Mouse (Mus musculus) lung, postnatal 0 days (tissue): Measurements from ENCODE around the gene Lats1. TPM values are rescaled to one million over a fixed set of nuclear protein-coding genes. Genes with fewer than 3 reads are reported as not detected.

Source experiments
- ATAC-seq: fragments of 200-750 bp; cut with Nextera tagmentation; 2 replicates; pipeline ENCODE4 v1.8.0; 2017; ENCODE audit warnings: moderate library complexity
- DNase-seq: peaks from one replicate; pipeline ENCODE4 v3.0.0-alpha.2; 2016; ENCODE audit warnings: low spot score
- H3K27ac ChIP-seq: fragments of 300-500 bp; sonication (generic); 2 replicates; pipeline ENCODE4 v1.5.1; 2014; ENCODE audit warnings: antibody characterized with exemption, mild to moderate bottlenecking, low read length, mixed read lengths
- H3K27me3 ChIP-seq: fragments of 300-500 bp; sonication (generic); replicated peaks from 2 replicates; pipeline ENCODE4 v1.6.1; 2014; ENCODE audit warnings: low read length, mixed read lengths; ENCODE audit not compliant: insufficient read depth
- H3K36me3 ChIP-seq: fragments of 300-500 bp; sonication (generic); 2 replicates; pipeline ENCODE4 v1.6.1; 2014; ENCODE audit warnings: low read length, mixed read lengths; ENCODE audit not compliant: insufficient read depth
- H3K4me1 ChIP-seq: fragments of 300-500 bp; sonication (generic); 2 replicates; pipeline ENCODE4 v1.6.1; 2014; ENCODE audit warnings: antibody characterized with exemption, low read depth, low read length, mixed read lengths; ENCODE audit not compliant: insufficient read depth
- H3K4me2 ChIP-seq: fragments of 300-500 bp; sonication (generic); replicated peaks from 2 replicates; pipeline ENCODE4 v1.6.1; 2014; ENCODE audit warnings: low read depth, mild to moderate bottlenecking, low read length, moderate library complexity, mixed read lengths
- H3K4me3 ChIP-seq: fragments of 300-500 bp; sonication (generic); 2 replicates; pipeline ENCODE4 v1.5.1; 2014; ENCODE audit warnings: low read depth, low read length
- H3K9ac ChIP-seq: fragments of 300-500 bp; sonication (generic); replicated peaks from 2 replicates; pipeline ENCODE4 v1.6.1; 2014; ENCODE audit warnings: low read depth, mild to moderate bottlenecking
- H3K9me3 ChIP-seq: fragments of 300-500 bp; sonication (generic); 2 replicates; pipeline ENCODE4 v1.6.1; 2016; ENCODE audit warnings: low read length, mixed read lengths
- CTCF ChIP-seq: IDR thresholded peaks from 2 replicates; pipeline ENCODE4 v1.5.1; 2016; ENCODE audit warnings: antibody characterized with exemption, mild to moderate bottlenecking
- EP300 ChIP-seq: IDR thresholded peaks from 2 replicates; pipeline ENCODE4 v1.6.1; 2016; ENCODE audit warnings: antibody characterized with exemption, mild to moderate bottlenecking, control low read depth
- WGBS: fragments of 180-500 bp; shearing (Covaris S2); extraction: QIAGEN DNeasy Blood & Tissue Kit; methylation state at CpG from one replicate; pipeline ENCODE4 v1.1.7; 2014; 5-methylcytosine and 5-hydroxymethylcytosine counted together
- polyA plus RNA-seq: library from polyadenylated mRNA; unstranded; fragments of >200 nt; fragmentation: Nextera tagmentation; extraction: Ambion mirVana; gene quantifications from 2 replicates; pipeline ENCODE4 v1.2.1, GENCODE M21; 2015

Gene Lats1
- 4.8 and 5.7 TPM in 2 replicates for polyA plus RNA-seq

DNA sequence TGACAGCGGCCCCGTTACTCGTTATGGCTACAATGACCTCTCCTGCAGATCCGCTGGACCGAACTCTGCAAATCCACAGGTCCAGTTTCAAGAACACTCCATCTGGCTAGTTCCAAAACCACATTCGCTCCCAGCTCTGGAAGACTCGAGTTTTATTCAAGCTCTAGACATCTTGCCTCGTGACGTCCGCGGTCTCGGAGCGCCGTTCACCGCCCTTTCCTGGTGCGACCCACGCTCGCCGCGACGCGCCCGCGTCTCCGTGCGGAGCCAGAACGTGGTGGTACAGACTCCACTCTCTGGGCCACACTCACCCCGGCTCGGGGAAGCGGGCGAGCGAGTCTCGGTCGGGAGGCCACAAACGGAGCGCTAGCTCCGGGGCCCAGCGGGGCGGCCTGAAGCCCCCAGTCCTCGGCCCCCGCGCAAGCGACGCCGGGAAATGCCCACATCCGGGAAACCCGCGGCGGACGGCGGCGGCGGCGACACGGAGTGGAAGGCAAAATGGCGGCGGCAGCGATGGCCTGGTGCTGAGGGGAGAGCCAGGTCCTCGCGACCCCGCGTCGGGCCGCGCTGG lies at the start of gene Lats1, which contains the start of gene Pcmt1:
Gene Lats1 (plus strand): TSS at position 484 of the 571 bp plus-strand sequence.
Gene Pcmt1 (minus strand): TSS at position 406 of the 571 bp plus-strand sequence.
- under 1% methylated on average over 46 of the region's 65 CpGs for WGBS

DNA sequence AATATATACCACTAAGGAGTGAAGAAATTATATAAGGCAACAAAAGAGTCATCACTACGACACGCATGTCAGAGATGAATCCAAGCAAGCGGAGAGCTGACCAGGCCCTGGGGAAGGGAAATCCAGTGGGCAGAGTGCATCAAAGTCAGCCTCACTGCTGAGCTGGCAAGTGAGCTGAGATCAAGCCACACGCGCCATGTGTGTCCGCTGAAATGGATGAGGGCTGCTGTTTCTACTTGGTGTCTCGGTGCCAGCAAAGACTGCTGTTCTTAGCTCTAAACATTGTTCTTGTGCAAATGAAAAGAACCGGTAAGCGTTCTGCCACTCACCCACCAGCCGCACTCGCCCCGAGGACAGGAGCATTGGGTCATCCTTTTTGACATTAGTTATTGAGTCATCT lies 40.6 kb upstream of the Lats1 start:
- peaks cover 22% of the 10 kb centered on the region; the same call in 1 of the 2 replicates for H3K36me3 ChIP-seq

More for the DNA sequence above, at the start of gene Lats1, which contains the start of gene Pcmt1:
- TF ChIP-seq EP300: no peak
- TF ChIP-seq CTCF: 0 out of 2 replicates have a peak, but pooled peaks have one; percentile 3
- Histone ChIP-seq H3K4me1 (peaks cover 15% of the 10 kb centered on the region; the same call in 1 of the 2 replicates), H3K27me3 (no peaks in the 10 kb centered on the region), H3K4me3 (peak within 1 kb of the TSS; percentile 99), H3K36me3 (no peaks in the 10 kb centered on the region), H3K9me3 (no peaks in the 10 kb centered on the region), H3K4me2 (peak within 1 kb of the TSS; percentile 85), H3K27ac (peak within 1 kb of the TSS; percentile 98), H3K9ac (peak within 1 kb of the TSS; percentile 99)
- DNase-seq: peak; percentile 91
- peak; percentile 90 for ATAC-seq

GRCm38 (mm10) chr10:7645911-7646310 lies 35.1 kb upstream of the Lats1 start:
- no peak overlapping the region for H3K4me2 ChIP-seq
- DNase-seq (no peak), ATAC-seq (no peak)
- H3K4me1 ChIP-seq: no peaks in the 10 kb centered on the region
- TF ChIP-seq EP300 (no peak), CTCF (no peak)
- H3K27me3 ChIP-seq: no peaks in the 10 kb centered on the region
- WGBS: 87% methylated on average over 2 of the region's 2 CpGs
- peaks cover 34% of the 10 kb centered on the region; the same call in 1 of the 2 replicates for H3K36me3 ChIP-seq
- no peak overlapping the region for H3K27ac ChIP-seq
- H3K4me3 ChIP-seq: no peak overlapping the region
- H3K9me3 ChIP-seq: no peaks in the 10 kb centered on the region
- no peak overlapping the region for H3K9ac ChIP-seq

More for the DNA sequence above, 40.6 kb upstream of the Lats1 start:
- no peak for TF ChIP-seq EP300
- no peak for TF ChIP-seq CTCF
- no peak for ATAC-seq
- no peaks in the 10 kb centered on the region for H3K9me3 ChIP-seq
- H3K4me2 ChIP-seq: no peak overlapping the region
- no peaks in the 10 kb centered on the region for H3K4me1 ChIP-seq
- 95% methylated on average over 12 of the region's 12 CpGs for WGBS
- H3K4me3 ChIP-seq: no peak overlapping the region
- DNase-seq: no peak
- no peak overlapping the region for H3K27ac ChIP-seq
- H3K9ac ChIP-seq: no peak overlapping the region
- no peaks in the 10 kb centered on the region for H3K27me3 ChIP-seq

DNA sequence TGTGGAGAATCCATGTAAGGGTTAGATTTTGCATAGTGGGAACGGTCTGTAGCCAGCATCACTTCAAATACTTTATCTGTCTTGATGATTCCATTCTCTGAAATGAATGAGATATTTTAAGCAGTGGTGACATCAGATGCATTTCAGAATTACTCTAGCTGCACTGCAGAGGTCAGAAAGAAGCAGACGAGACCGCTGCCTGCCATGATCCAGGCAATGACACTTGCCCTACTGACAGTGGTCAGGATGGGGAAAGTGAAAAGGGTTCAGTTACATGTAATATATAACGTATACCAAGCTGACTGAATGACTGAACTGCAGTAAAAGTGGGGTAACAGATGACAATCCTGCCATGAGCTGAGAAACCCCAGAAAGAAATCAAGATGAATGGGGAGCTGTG lies 32.0 kb upstream of the Lats1 start:
- H3K9me3 ChIP-seq: no peaks in the 10 kb centered on the region
- H3K27ac ChIP-seq: no peak overlapping the region
- H3K4me1 ChIP-seq: no peaks in the 10 kb centered on the region
- no peak for ATAC-seq
- WGBS: 88% methylated on average over 4 of the region's 4 CpGs
- no peak overlapping the region for H3K9ac ChIP-seq
- H3K4me3 ChIP-seq: no peak overlapping the region
- DNase-seq: no peak
- no peak overlapping the region for H3K4me2 ChIP-seq
- TF ChIP-seq EP300: no peak
- no peak for TF ChIP-seq CTCF
- no peaks in the 10 kb centered on the region for H3K27me3 ChIP-seq
- H3K36me3 ChIP-seq: peaks cover 21% of the 10 kb centered on the region; the same call in 1 of the 2 replicates

DNA sequence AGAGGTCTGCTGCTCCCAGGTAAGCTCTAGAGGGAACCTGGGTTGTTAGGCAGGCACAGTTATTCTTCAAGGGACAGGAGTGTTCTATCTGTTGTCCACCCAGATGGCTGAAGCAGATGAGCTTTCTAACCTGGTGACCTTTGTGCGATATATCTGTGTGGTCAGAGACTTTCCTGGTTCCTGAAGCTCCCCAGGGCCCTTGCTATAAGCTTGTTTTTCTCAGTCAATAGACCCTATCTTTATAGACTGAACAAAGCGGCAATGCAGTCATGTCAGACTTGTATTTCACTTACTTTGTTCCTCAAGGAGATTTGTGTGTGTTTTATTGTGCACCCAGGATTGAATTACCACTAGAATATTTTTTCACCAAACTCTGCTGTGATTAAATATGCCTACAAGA lies 30.0 kb upstream of the Lats1 start:
- no peak for ATAC-seq
- H3K4me1 ChIP-seq: no peaks in the 10 kb centered on the region
- peaks cover 21% of the 10 kb centered on the region; the same call in 1 of the 2 replicates for H3K36me3 ChIP-seq
- no peak for DNase-seq
- TF ChIP-seq EP300 (no peak), CTCF (no peak)
- H3K9ac ChIP-seq: no peak overlapping the region
- no peaks in the 10 kb centered on the region for H3K27me3 ChIP-seq
- H3K27ac ChIP-seq: no peak overlapping the region
- H3K4me2 ChIP-seq: no peak overlapping the region
- H3K4me3 ChIP-seq: no peak overlapping the region
- 98% methylated on average over 2 of the region's 2 CpGs for WGBS
- no peaks in the 10 kb centered on the region for H3K9me3 ChIP-seq

DNA sequence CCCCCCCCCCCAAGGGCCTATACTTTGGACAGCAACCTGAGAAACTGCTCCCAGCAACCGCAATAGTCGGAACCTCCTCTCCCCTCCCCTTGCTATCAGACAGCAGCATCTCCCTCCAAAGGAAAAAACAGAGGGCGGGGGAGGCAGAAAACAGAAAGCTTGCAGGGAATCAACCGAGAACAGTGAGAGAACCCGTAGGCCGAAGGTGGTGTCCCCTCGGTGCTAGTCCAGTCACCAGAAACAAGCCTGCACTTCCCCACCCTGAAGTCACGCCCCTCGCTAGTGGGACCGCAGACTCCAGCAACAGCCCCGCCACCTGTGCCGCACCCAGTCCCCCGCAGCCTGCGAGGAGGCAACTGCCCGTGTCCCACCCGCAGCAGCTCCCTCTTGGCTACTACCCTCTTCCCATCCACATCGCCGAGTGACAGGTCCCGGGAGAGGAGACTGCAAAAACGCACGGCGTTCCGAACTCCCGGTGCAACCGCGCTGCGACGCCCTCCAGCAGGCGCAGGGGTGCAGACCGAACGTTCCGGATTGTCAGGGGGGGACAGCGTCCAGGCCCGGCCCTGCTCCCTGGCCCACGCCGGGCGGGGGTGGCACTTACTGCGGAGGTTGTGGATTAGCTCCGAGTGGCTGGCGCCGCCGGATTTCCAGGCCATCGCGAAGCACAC lies 18.4 kb upstream of the Lats1 start:
- peaks cover 3% of the 10 kb centered on the region; the same call in 1 of the 2 replicates for H3K4me1 ChIP-seq
- DNase-seq (peak; percentile 82), ATAC-seq (peak; percentile 86)
- peak overlapping the region; percentile 87 for H3K4me3 ChIP-seq
- no peaks in the 10 kb centered on the region for H3K9me3 ChIP-seq
- no peaks in the 10 kb centered on the region for H3K36me3 ChIP-seq
- 0% methylated on average over 40 of the region's 44 CpGs for WGBS
- H3K27ac ChIP-seq: peak overlapping the region; percentile 90
- peak overlapping the region; percentile 85 for H3K4me2 ChIP-seq
- H3K9ac ChIP-seq: peak overlapping the region; percentile 80
- H3K27me3 ChIP-seq: no peaks in the 10 kb centered on the region
- peak; percentile 21; the same call in 1 of the 2 replicates for TF ChIP-seq CTCF
- no peak for TF ChIP-seq EP300
